Mouse (Mus musculus) midbrain, embryonic 15.5 days (tissue): ENCODE results near the gene 4930402H24Rik. TPM values are rescaled to one million over a fixed set of nuclear protein-coding genes. Genes with fewer than 3 reads are reported as not detected.

Experiments used
- ATAC-seq: fragments of 200-750 bp; cut with Nextera tagmentation; replicated peaks from 2 replicates; pipeline ENCODE4 v1.8.0; 2017; ENCODE audit warnings: moderate TSS enrichment
- H3K27ac ChIP-seq: fragments of 300-500 bp; sonication (generic); 2 replicates; pipeline ENCODE4 v1.5.1; 2015; ENCODE audit warnings: mild to moderate bottlenecking, inconsistent platforms
- H3K27me3 ChIP-seq: fragments of 300-500 bp; sonication (generic); replicated peaks from 2 replicates; pipeline ENCODE4 v1.6.1; 2015; ENCODE audit warnings: inconsistent platforms
- H3K36me3 ChIP-seq: fragments of 300-500 bp; sonication (generic); replicated peaks from 2 replicates; pipeline ENCODE4 v1.6.1; 2015; ENCODE audit warnings: inconsistent platforms
- H3K4me1 ChIP-seq: fragments of 300-500 bp; sonication (generic); 2 replicates; pipeline ENCODE4 v1.6.1; 2015; ENCODE audit warnings: inconsistent platforms
- H3K4me2 ChIP-seq: fragments of 300-500 bp; sonication (generic); 2 replicates; pipeline ENCODE4 v1.6.1; 2015; ENCODE audit warnings: inconsistent platforms, mild to moderate bottlenecking, moderate library complexity
- H3K4me3 ChIP-seq: fragments of 300-500 bp; sonication (generic); 2 replicates; pipeline ENCODE4 v1.5.1; 2015; ENCODE audit warnings: mild to moderate bottlenecking, inconsistent platforms
- H3K9ac ChIP-seq: fragments of 300-500 bp; sonication (generic); 2 replicates; pipeline ENCODE4 v1.6.1; 2015; ENCODE audit warnings: mild to moderate bottlenecking, inconsistent platforms
- H3K9me3 ChIP-seq: fragments of 300-500 bp; sonication (generic); 2 replicates; pipeline ENCODE4 v1.6.1; 2016; ENCODE audit warnings: inconsistent platforms
- WGBS: fragments of 180-500 bp; shearing (Covaris S2); methylation state at CpG from one replicate; pipeline ENCODE4 v1.1.7; 2015; ENCODE audit warnings: mixed read lengths; 5-methylcytosine and 5-hydroxymethylcytosine counted together
- polyA plus RNA-seq: library from polyadenylated mRNA; unstranded; fragments of >200 nt; fragmentation: Nextera tagmentation; extraction: Ambion mirVana; gene quantifications from 2 replicates; pipeline ENCODE4 v1.2.1, GENCODE M21; 2015

4930402H24Rik gene
- polyA plus RNA-seq, 1 experiment from 2014 or later, result 108 TPM

GRCm38 (mm10) chr2:130849688-130850087, 56.5 kb downstream of the 4930402H24Rik start:
- H3K4me3 ChIP-seq, result no peak overlapping the region
- WGBS, result 77% methylated on average over 4 of the region's 4 CpGs
- no peaks in the 10 kb centered on the region for H3K4me1 ChIP-seq
- H3K4me2 ChIP-seq, result no peak overlapping the region
- H3K27me3 ChIP-seq, result no peaks in the 10 kb centered on the region
- no peaks in the 10 kb centered on the region for H3K36me3 ChIP-seq
- H3K9me3 ChIP-seq, result no peaks in the 10 kb centered on the region
- H3K27ac ChIP-seq, result no peak overlapping the region
- ATAC-seq, result no peak
- H3K9ac ChIP-seq, result no peak overlapping the region

- no peak for ATAC-seq
- no peak overlapping the region for H3K4me2 ChIP-seq
- H3K9ac ChIP-seq, result no peak overlapping the region
- no peaks in the 10 kb centered on the region for H3K27me3 ChIP-seq
- no peaks in the 10 kb centered on the region for H3K4me1 ChIP-seq
- no peaks in the 10 kb centered on the region for H3K36me3 ChIP-seq
- 88% methylated on average over 4 of the region's 4 CpGs for WGBS
- H3K27ac ChIP-seq, result no peak overlapping the region
- no peak overlapping the region for H3K4me3 ChIP-seq
- H3K9me3 ChIP-seq, result no peaks in the 10 kb centered on the region
Measured at GRCm38 (mm10) chr2:130848313-130848712, 57.9 kb downstream of the 4930402H24Rik start.

- 77% methylated on average over 2 of the region's 2 CpGs for WGBS
- no peak for ATAC-seq
- Histone ChIP-seq H3K9ac (no peak overlapping the region), H3K9me3 (no peaks in the 10 kb centered on the region), H3K36me3 (no peaks in the 10 kb centered on the region), H3K4me1 (peaks cover 6% of the 10 kb centered on the region), H3K4me3 (no peak overlapping the region), H3K27ac (no peak overlapping the region), H3K27me3 (no peaks in the 10 kb centered on the region), H3K4me2 (no peak overlapping the region)
Measured at GRCm38 (mm10) chr2:130843623-130844022, 62.6 kb downstream of the 4930402H24Rik start.

- Histone ChIP-seq H3K4me3 (peak overlapping the region; percentile 93), H3K9me3 (no peaks in the 10 kb centered on the region), H3K4me1 (peaks cover 24% of the 10 kb centered on the region), H3K36me3 (no peaks in the 10 kb centered on the region), H3K27me3 (no peaks in the 10 kb centered on the region), H3K4me2 (peak overlapping the region; percentile 61), H3K27ac (peak overlapping the region; percentile 98), H3K9ac (peak overlapping the region; percentile 98; the same call in 1 of the 2 replicates)
- peak; percentile 87 for ATAC-seq
- WGBS, result 2% methylated on average over 4 of the region's 4 CpGs
Measured at GRCm38 (mm10) chr2:130840846-130841245, 65.4 kb downstream of the 4930402H24Rik start.

GRCm38 (mm10) chr2:130839874-130840661, 66.1 kb downstream of the 4930402H24Rik start:
- WGBS, result under 1% methylated on average over 77 of the region's 77 CpGs
- peaks cover 29% of the 10 kb centered on the region for H3K4me1 ChIP-seq
- peak; percentile 86 for ATAC-seq

GRCm38 (mm10) chr2:130839528-130839873, 66.7 kb downstream of the 4930402H24Rik start:
- under 1% methylated on average over 19 of the region's 19 CpGs for WGBS
- H3K4me1 ChIP-seq, result peaks cover 33% of the 10 kb centered on the region
- no peaks in the 10 kb centered on the region for H3K27me3 ChIP-seq
- H3K9me3 ChIP-seq, result no peaks in the 10 kb centered on the region
- no peak; the same call in 1 of the 2 replicates for ATAC-seq
- H3K4me2 ChIP-seq, result peak overlapping the region; percentile 61
- peak overlapping the region; percentile 93 for H3K4me3 ChIP-seq
- peak overlapping the region; percentile 98 for H3K9ac ChIP-seq
- no peaks in the 10 kb centered on the region for H3K36me3 ChIP-seq
- H3K27ac ChIP-seq, result peak overlapping the region; percentile 98

More at GRCm38 (mm10) chr2:130839874-130840661, 66.1 kb downstream of the 4930402H24Rik start:
- Histone ChIP-seq H3K9ac (peak overlapping the region; percentile 98), H3K27me3 (no peaks in the 10 kb centered on the region), H3K9me3 (no peaks in the 10 kb centered on the region), H3K4me3 (peak overlapping the region; percentile 93), H3K4me2 (peak overlapping the region; percentile 61), H3K27ac (peak overlapping the region; percentile 98), H3K36me3 (no peaks in the 10 kb centered on the region)

- H3K27me3 ChIP-seq, result no peaks in the 10 kb centered on the region
- H3K9ac ChIP-seq, result peak overlapping the region; percentile 98
- WGBS, result under 1% methylated on average over 10 of the region's 10 CpGs
- no peaks in the 10 kb centered on the region for H3K36me3 ChIP-seq
- ATAC-seq, result peak; percentile 12; the same call in 1 of the 2 replicates
- peaks cover 33% of the 10 kb centered on the region for H3K4me1 ChIP-seq
- no peaks in the 10 kb centered on the region for H3K9me3 ChIP-seq
- H3K4me2 ChIP-seq, result peak overlapping the region; percentile 61
- H3K27ac ChIP-seq, result peak overlapping the region; percentile 98
- peak overlapping the region; percentile 93 for H3K4me3 ChIP-seq
Measured at GRCm38 (mm10) chr2:130839084-130839483, 67.1 kb downstream of the 4930402H24Rik start.

- Histone ChIP-seq H3K9me3 (no peaks in the 10 kb centered on the region), H3K27me3 (no peaks in the 10 kb centered on the region), H3K9ac (peak overlapping the region; percentile 98; the same call in 1 of the 2 replicates), H3K4me1 (peaks cover 39% of the 10 kb centered on the region), H3K4me3 (peak overlapping the region; percentile 93), H3K27ac (peak overlapping the region; percentile 98; the same call in 1 of the 2 replicates), H3K4me2 (peak overlapping the region; percentile 61), H3K36me3 (no peaks in the 10 kb centered on the region)
- no peak for ATAC-seq
- WGBS, result 70% methylated on average over 1 of the region's 1 CpGs
Measured at GRCm38 (mm10) chr2:130838131-130838530, 68.1 kb downstream of the 4930402H24Rik start.

- WGBS, result 85% methylated on average over 3 of the region's 3 CpGs
- H3K36me3 ChIP-seq, result 0 out of 2 replicates have a peak, but pooled peaks cover 5% of the 10 kb centered on the region
- H3K4me1 ChIP-seq, result peaks cover 37% of the 10 kb centered on the region
- no peaks in the 10 kb centered on the region for H3K9me3 ChIP-seq
- H3K4me2 ChIP-seq, result no peak overlapping the region
- no peaks in the 10 kb centered on the region for H3K27me3 ChIP-seq
- no peak overlapping the region for H3K4me3 ChIP-seq
- H3K27ac ChIP-seq, result no peak overlapping the region
- no peak for ATAC-seq
- H3K9ac ChIP-seq, result no peak overlapping the region
Measured at GRCm38 (mm10) chr2:130833699-130834098, 72.5 kb downstream of the 4930402H24Rik start.

GRCm38 (mm10) chr2:130832582-130832981, 73.6 kb downstream of the 4930402H24Rik start:
- H3K27me3 ChIP-seq, result no peaks in the 10 kb centered on the region
- ATAC-seq, result no peak
- H3K9me3 ChIP-seq, result no peaks in the 10 kb centered on the region
- H3K9ac ChIP-seq, result no peak overlapping the region
- H3K4me2 ChIP-seq, result no peak overlapping the region
- H3K4me1 ChIP-seq, result peaks cover 26% of the 10 kb centered on the region
- 0 out of 2 replicates have a peak, but pooled peaks cover 5% of the 10 kb centered on the region for H3K36me3 ChIP-seq
- no peak overlapping the region for H3K27ac ChIP-seq
- H3K4me3 ChIP-seq, result no peak overlapping the region
- 77% methylated on average over 1 of the region's 1 CpGs for WGBS

- 74% methylated on average over 2 of the region's 2 CpGs for WGBS
- Histone ChIP-seq H3K4me3 (no peak overlapping the region), H3K4me2 (no peak overlapping the region), H3K27ac (no peak overlapping the region), H3K9me3 (no peaks in the 10 kb centered on the region), H3K4me1 (peaks cover 20% of the 10 kb centered on the region), H3K36me3 (0 out of 2 replicates have a peak, but pooled peaks cover 5% of the 10 kb centered on the region), H3K27me3 (no peaks in the 10 kb centered on the region), H3K9ac (no peak overlapping the region)
- ATAC-seq, result no peak
Measured at GRCm38 (mm10) chr2:130832012-130832411, 74.2 kb downstream of the 4930402H24Rik start.

- Histone ChIP-seq H3K9me3 (no peaks in the 10 kb centered on the region), H3K27ac (no peak overlapping the region), H3K36me3 (peaks cover 8% of the 10 kb centered on the region; the same call in 1 of the 2 replicates), H3K9ac (no peak overlapping the region), H3K4me2 (no peak overlapping the region), H3K27me3 (no peaks in the 10 kb centered on the region), H3K4me3 (no peak overlapping the region), H3K4me1 (peaks cover 13% of the 10 kb centered on the region)
- WGBS, result 95% methylated on average over 3 of the region's 3 CpGs
- ATAC-seq, result no peak
Measured at GRCm38 (mm10) chr2:130830236-130830635, 76.0 kb downstream of the 4930402H24Rik start.
